ENCODE assay signal across 8 mouse cellular contexts in the genomic region with DNA sequence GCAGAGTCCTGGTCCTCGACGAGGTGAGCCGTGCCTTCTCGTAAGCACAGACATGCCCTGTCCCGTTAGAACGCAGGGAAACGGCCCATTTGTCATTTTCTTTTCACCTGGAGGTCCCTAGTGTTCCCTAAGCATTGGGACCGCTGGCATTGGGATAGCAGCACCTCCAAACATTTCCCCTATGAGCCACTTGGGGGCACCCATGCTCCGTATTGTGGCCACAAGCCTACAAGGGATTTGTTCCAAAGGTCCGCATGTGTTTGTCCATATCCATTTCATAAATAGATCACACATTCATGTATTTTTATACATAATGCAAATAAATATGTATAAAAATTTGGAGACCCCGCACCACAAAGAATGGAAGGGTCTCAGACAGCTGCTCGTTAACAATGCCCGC. TPM values are rescaled to one million over a fixed set of nuclear protein-coding genes. Genes with fewer than 3 reads are reported as not detected.
DNase-seq lines count a peak whose midpoint lies in the region; ATAC-seq and TF ChIP-seq lines count a peak whose summit lies in the region.

No protein-coding gene starts in this region.

- H3K4me1 ChIP-seq in cortical plate, adult 2 months (ENCODE audit: control insufficient read depth, insufficient read depth, low read length): peaks cover 4% of the 10 kb centered on the region; the same call in 1 of the 2 replicates

- DNase-seq in gastrocnemius, adult 18-20 months (ENCODE audit: low spot score): peak; percentile 49
- no peak for DNase-seq in gastrocnemius, postnatal 25 days
- peak; percentile 78 for DNase-seq in MN1 (ENCODE audit: low spot score)
- peak; percentile 56 to 81 for DNase-seq in kidney, postnatal 25 days
- DNase-seq in lung, postnatal 25 days (ENCODE audit: low spot score): peak; percentile 40
- DNase-seq in splenic B cell, adult 2 months (ENCODE audit: low read depth, low spot score): peak; percentile 70

- no peak overlapping the region for H3K27ac ChIP-seq in cortical plate, adult 2 months (ENCODE audit: insufficient read depth, low read length)

- TF ChIP-seq POLR2A in cortical plate, adult 2 months (IDR thresholded peaks at IDR 0.05; ENCODE audit: extremely low read depth, insufficient read depth, low read length): no peak

- H3K36me3 ChIP-seq in splenic B cell, adult 2 months (ENCODE audit: control insufficient read depth, insufficient read depth, low read length, poor library complexity, severe bottlenecking): no peaks in the 10 kb centered on the region

- H3K4me3 ChIP-seq in cortical plate, adult 2 months (ENCODE audit: insufficient read depth, low read length): no peak overlapping the region

- TF ChIP-seq CTCF in cortical plate, adult 2 months (IDR thresholded peaks at IDR 0.05; ENCODE audit: extremely low read depth, insufficient read depth, low read length): peak; percentile 86

- ATAC-seq in granulocyte monocyte progenitor cell, adult 5-6 weeks (replicated peaks; ENCODE audit: poor library complexity, severe bottlenecking): peak; percentile 64

- no peaks in the 10 kb centered on the region for H3K27me3 ChIP-seq in splenic B cell, adult 2 months (ENCODE audit: control insufficient read depth, insufficient read depth, low read length, poor library complexity, severe bottlenecking)

RNA-seq across cellular contexts. Expression of a gene that starts 35.0 kb away (rescaled TPM):
- total RNA-seq in gastrocnemius, adult 18-20 months (2021): 1 to 10 TPM; 3.5 to 5.7 TPM
- total RNA-seq in gastrocnemius, postnatal 25 days (2021): 1 to 10 TPM; 4.9 to 6.6 TPM
- 3.1 and 3.5 TPM in 2 replicates for polyA plus RNA-seq in cortical plate, adult 2 months (2012; rRNA removed)
- total RNA-seq in granulocyte monocyte progenitor cell, adult 5-6 weeks (2014; fragmentation: Nextera tagmentation): 1.1 TPM in 1 of 2 replicates, not detected in the other
- total RNA-seq in granulocyte monocyte progenitor cell, adult 5-6 weeks (2017): 0.34 and 0.62 TPM in 2 replicates

RNA-seq across cellular contexts. Expression of a gene that starts 41.7 kb away (rescaled TPM):
- 10 to 100 TPM; 68.9 to 83.3 TPM for total RNA-seq in gastrocnemius, adult 18-20 months (2021)
- 10 to 100 TPM; 64.7 to 81.1 TPM for total RNA-seq in gastrocnemius, postnatal 25 days (2021)
- 127 and 133 TPM in 2 replicates for polyA plus RNA-seq in cortical plate, adult 2 months (2012; rRNA removed)
- total RNA-seq in granulocyte monocyte progenitor cell, adult 5-6 weeks (2014; fragmentation: Nextera tagmentation): 440 and 513 TPM in 2 replicates
- total RNA-seq in granulocyte monocyte progenitor cell, adult 5-6 weeks (2017): 599 and 620 TPM in 2 replicates

RNA-seq across cellular contexts. Expression of a gene that starts 53.2 kb away (rescaled TPM):
- 1 to 10 TPM; 4.5 to 6.6 TPM for total RNA-seq in gastrocnemius, adult 18-20 months (2021)
- total RNA-seq in gastrocnemius, postnatal 25 days (2021): 1 to 10 TPM; 7.8 to 8.8 TPM
- 44.0 and 50.3 TPM in 2 replicates for polyA plus RNA-seq in cortical plate, adult 2 months (2012; rRNA removed)
- total RNA-seq in granulocyte monocyte progenitor cell, adult 5-6 weeks (2014; fragmentation: Nextera tagmentation): 7.5 and 23.0 TPM in 2 replicates
- total RNA-seq in granulocyte monocyte progenitor cell, adult 5-6 weeks (2017): 10.9 and 12.6 TPM in 2 replicates

Comparison
In these comparisons a context has a peak if more than half of its experiments do, and no peak if none do; other contexts are left out.
1. RNA of a gene that starts 41.7 kb away (total RNA-seq): 440 to 620 TPM in granulocyte monocyte progenitor cell, adult 5-6 weeks; 68.9 to 83.3 TPM in gastrocnemius, adult 18-20 months and 64.7 to 81.1 TPM in gastrocnemius, postnatal 25 days; every median in the first group is over 4 times any median in the second.